Mouse (Mus musculus): ENCODE results near the gene Cenpa. TPM values are rescaled to one million over a fixed set of nuclear protein-coding genes. Genes with fewer than 3 reads are reported as not detected.

The Cenpa gene
- total RNA-seq, 1 experiment from 2014 or later = 56.1 TPM

- ATAC-seq (ENCODE audit: extremely low read depth, insufficient number of reproducible peaks, low FRiP score, poor library complexity, severe bottlenecking) = peak; percentile 86
These were observed 28.5 kb upstream of the Cenpa start for GRCm38 (mm10) chr5:30638041-30638440.

- ATAC-seq (ENCODE audit: extremely low read depth, insufficient number of reproducible peaks, low FRiP score, poor library complexity, severe bottlenecking) = no peak
These were observed 22.9 kb upstream of the Cenpa start for GRCm38 (mm10) chr5:30643477-30644179.

- ATAC-seq (ENCODE audit: extremely low read depth, insufficient number of reproducible peaks, low FRiP score, poor library complexity, severe bottlenecking) = no peak
These were observed 20.5 kb upstream of the Cenpa start for GRCm38 (mm10) chr5:30646036-30646435.

GRCm38 (mm10) chr5:30647396-30647795, 19.2 kb upstream of the Cenpa start:
- ATAC-seq (ENCODE audit: extremely low read depth, insufficient number of reproducible peaks, low FRiP score, poor library complexity, severe bottlenecking) = no peak

- peak; percentile 79 for ATAC-seq (ENCODE audit: extremely low read depth, insufficient number of reproducible peaks, low FRiP score, poor library complexity, severe bottlenecking)
These were observed 18.6 kb upstream of the Cenpa start, which contains the start of gene Slc35f6 for GRCm38 (mm10) chr5:30647815-30648560. TSS of gene Slc35f6 (plus strand) at chr5:30647933.

GRCm38 (mm10) chr5:30649558-30649957, 17.0 kb upstream of the Cenpa start:
- ATAC-seq (ENCODE audit: extremely low read depth, insufficient number of reproducible peaks, low FRiP score, poor library complexity, severe bottlenecking) = no peak

GRCm38 (mm10) chr5:30650756-30651155, 15.8 kb upstream of the Cenpa start:
- ATAC-seq (ENCODE audit: extremely low read depth, insufficient number of reproducible peaks, low FRiP score, poor library complexity, severe bottlenecking) = peak; percentile 36

- ATAC-seq (ENCODE audit: extremely low read depth, insufficient number of reproducible peaks, low FRiP score, poor library complexity, severe bottlenecking) = no peak
These were observed 15.0 kb upstream of the Cenpa start for GRCm38 (mm10) chr5:30651554-30651953.

- ATAC-seq (ENCODE audit: extremely low read depth, insufficient number of reproducible peaks, low FRiP score, poor library complexity, severe bottlenecking) = no peak
These were observed 13.3 kb upstream of the Cenpa start for GRCm38 (mm10) chr5:30653246-30653645.

GRCm38 (mm10) chr5:30655042-30655441, 11.5 kb upstream of the Cenpa start:
- ATAC-seq (ENCODE audit: extremely low read depth, insufficient number of reproducible peaks, low FRiP score, poor library complexity, severe bottlenecking) = no peak

GRCm38 (mm10) chr5:30655526-30656195, 10.9 kb upstream of the Cenpa start:
- ATAC-seq (ENCODE audit: extremely low read depth, insufficient number of reproducible peaks, low FRiP score, poor library complexity, severe bottlenecking) = no peak

GRCm38 (mm10) chr5:30659042-30659441, 7.5 kb upstream of the Cenpa start:
- ATAC-seq (ENCODE audit: extremely low read depth, insufficient number of reproducible peaks, low FRiP score, poor library complexity, severe bottlenecking) = no peak

GRCm38 (mm10) chr5:30660278-30660677, 6.3 kb upstream of the Cenpa start:
- no peak for ATAC-seq (ENCODE audit: extremely low read depth, insufficient number of reproducible peaks, low FRiP score, poor library complexity, severe bottlenecking)

GRCm38 (mm10) chr5:30660813-30661212, 5.8 kb upstream of the Cenpa start:
- ATAC-seq (ENCODE audit: extremely low read depth, insufficient number of reproducible peaks, low FRiP score, poor library complexity, severe bottlenecking) = no peak

- no peak for ATAC-seq (ENCODE audit: extremely low read depth, insufficient number of reproducible peaks, low FRiP score, poor library complexity, severe bottlenecking)
These were observed 1.2 kb upstream of the Cenpa start for GRCm38 (mm10) chr5:30665360-30665759.

- ATAC-seq (ENCODE audit: extremely low read depth, insufficient number of reproducible peaks, low FRiP score, poor library complexity, severe bottlenecking) = no peak
These were observed 609 bp upstream of the Cenpa start for GRCm38 (mm10) chr5:30665968-30666367.

- ATAC-seq (ENCODE audit: extremely low read depth, insufficient number of reproducible peaks, low FRiP score, poor library complexity, severe bottlenecking) = no peak
These were observed 638 bp downstream of the Cenpa start for GRCm38 (mm10) chr5:30667215-30667614.

- ATAC-seq (ENCODE audit: extremely low read depth, insufficient number of reproducible peaks, low FRiP score, poor library complexity, severe bottlenecking) = no peak
These were observed 1.1 kb downstream of the Cenpa start for GRCm38 (mm10) chr5:30667686-30668085.

- ATAC-seq (ENCODE audit: extremely low read depth, insufficient number of reproducible peaks, low FRiP score, poor library complexity, severe bottlenecking) = no peak
These were observed 2.3 kb downstream of the Cenpa start for GRCm38 (mm10) chr5:30668637-30669495.
